Mouse (Mus musculus): ENCODE measurements at regions not wholly inside any gene's neighbourhood (a gene's known extent, or its start where the extent isn't known, plus 50 kb on each side); places are given as distances from the start of the nearest gene placed in this dataset.
"Not testable (repeated sequence)": the region's sequence is repeated elsewhere in the genome, so short reads cannot be mapped to it uniquely, and the experiment has no call there.

DNA sequence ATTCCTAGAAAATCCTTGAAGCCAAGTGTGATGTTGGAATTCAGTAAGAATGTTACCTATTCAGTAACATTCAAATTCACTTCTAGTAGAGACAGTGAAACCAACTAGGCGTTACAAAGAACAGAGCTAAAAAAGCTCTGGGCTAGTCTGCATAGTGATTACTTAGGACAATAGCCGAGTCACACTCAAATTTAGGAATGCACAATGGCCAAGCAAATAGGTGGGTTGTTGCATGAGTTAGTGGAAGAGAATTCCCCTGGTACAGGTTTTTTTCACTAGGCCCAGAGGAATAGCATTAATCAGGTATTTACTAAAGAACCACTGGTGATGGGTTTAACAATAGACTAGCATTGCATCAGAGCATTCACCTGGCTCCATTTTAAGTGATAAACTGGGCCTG, 337.6 kb downstream of the Ube2dnl2 start:
- TF ChIP-seq CTCF (IDR thresholded peaks at IDR 0.05; ENCODE audit: low read depth, low read length); POLR2A (IDR thresholded peaks at IDR 0.05; ENCODE audit: insufficient read depth, low read length): not testable (repeated sequence)

All from ES-Bruce4 (cell line).